Comparison of ENCODE assay signal across 10 mouse cellular contexts in the genomic region with DNA sequence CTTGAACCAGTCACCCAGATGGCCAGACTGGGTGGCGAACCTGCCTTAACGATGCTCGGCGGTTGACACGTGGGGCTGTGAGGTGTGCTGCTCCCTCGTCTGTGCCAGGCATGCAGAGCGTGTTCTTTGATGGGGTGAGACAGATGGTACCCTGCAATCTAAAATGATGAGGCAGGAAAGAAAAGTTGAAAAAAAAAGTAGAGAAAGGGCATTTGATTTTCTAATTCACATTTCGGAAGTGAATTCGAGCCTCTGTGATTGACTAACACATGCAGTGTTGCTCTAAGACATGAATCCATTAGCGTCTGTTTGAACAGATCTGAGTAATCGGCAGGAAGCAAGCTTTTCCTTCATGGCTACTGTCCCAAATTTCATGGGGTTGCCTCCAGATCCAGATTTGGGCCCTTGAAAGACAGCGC.
A peak's percentile ranks its signal among the peaks of the same experiment; 100 is the strongest.
DNase-seq lines count a peak whose midpoint lies in the region; ATAC-seq lines count a peak whose summit lies in the region.
"Had no signal": no experiment of that assay in that cellular context is flagged by ENCODE, and none has a peak within 500 bp of the region (broad histone marks: within the 10 kb centered on the region; RNA-seq: fewer than 3 reads in every experiment).

No protein-coding gene starts in this region.

- 0 out of 2 replicates have a peak overlapping the region, but pooled peaks have one; percentile 44 for H3K4me2 ChIP-seq in kidney, embryonic 16.5 days (replicated peaks; ENCODE audit: low read depth, low read length)
- H3K4me2 ChIP-seq: neural tube, embryonic 12.5 days had no signal

- H3K4me3 ChIP-seq in kidney, embryonic 16.5 days (ENCODE audit: low read length), result no peak overlapping the region
- H3K4me3 ChIP-seq: neural tube, embryonic 12.5 days had no signal

- no peaks in the 10 kb centered on the region for H3K27me3 ChIP-seq in kidney, embryonic 16.5 days (ENCODE audit: insufficient read depth, low read length)
- H3K27me3 ChIP-seq: neural tube, embryonic 12.5 days; Patski had no signal

- no peaks in the 10 kb centered on the region for H3K36me3 ChIP-seq in kidney, embryonic 16.5 days (ENCODE audit: insufficient read depth, low read length)
- H3K36me3 ChIP-seq: neural tube, embryonic 12.5 days had no signal

- ATAC-seq in kidney, embryonic 16.5 days (ENCODE audit: low FRiP score, low TSS enrichment), result no peak
- ATAC-seq: Patski had no signal

- DNase-seq in left cerebral cortex, postnatal 4 days, result peak; percentile 36
- DNase-seq in left cerebral cortex, adult 11 months (ENCODE audit: low spot score), result no peak
- peak; percentile 65 for DNase-seq in cerebellum, adult 9-10 months
- DNase-seq in thymus, postnatal 10 days (ENCODE audit: low spot score in 2 of 2), result peak; percentile 58 to 61
- no peak for DNase-seq in urinary bladder, postnatal 10 days (ENCODE audit: low spot score)
- DNase-seq in layer of hippocampus, postnatal 10 days (ENCODE audit: low spot score in 2 of 2), result no peak
- DNase-seq in spleen, adult 18-20 months, result no peak

- no peak overlapping the region for H3K9ac ChIP-seq in kidney, embryonic 16.5 days (replicated peaks; ENCODE audit: low read length)
- H3K9ac ChIP-seq: neural tube, embryonic 12.5 days had no signal

- WGBS in kidney, embryonic 16.5 days, result 71% methylated on average over 12 of the region's 12 CpGs

- intact Hi-C loops in left cerebral cortex, postnatal 4 days (cut with DNase I), result loop anchor here (10.0 kb wide), 1 partner anchor 520 kb away; no protein-coding TSS in a partner anchor

- peaks cover 29% of the 10 kb centered on the region for H3K4me1 ChIP-seq in kidney, embryonic 16.5 days (ENCODE audit: insufficient read depth, low read length)
- H3K4me1 ChIP-seq: neural tube, embryonic 12.5 days had no signal

- H3K27ac ChIP-seq in kidney, embryonic 16.5 days (ENCODE audit: low read length), result 0 out of 2 replicates have a peak overlapping the region, but pooled peaks have one; percentile 90
- H3K27ac ChIP-seq: neural tube, embryonic 12.5 days had no signal

- H3K9me3 ChIP-seq in kidney, embryonic 16.5 days (ENCODE audit: low read length), result no peaks in the 10 kb centered on the region
- H3K9me3 ChIP-seq: neural tube, embryonic 12.5 days had no signal

Comparison
In these comparisons a context has a peak if more than half of its experiments do, and no peak if none do; other contexts are left out.
1. DNase-seq: peak in left cerebral cortex, postnatal 4 days (single experiment), cerebellum, adult 9-10 months (single experiment) and thymus, postnatal 10 days (2 of 2); none in left cerebral cortex, adult 11 months (single experiment), urinary bladder, postnatal 10 days (single experiment), layer of hippocampus, postnatal 10 days (0 of 2) and spleen, adult 18-20 months (0 of 2).